Mouse (Mus musculus): Measurements from ENCODE around the gene Fyn. TPM values are rescaled to one million over a fixed set of nuclear protein-coding genes. Genes with fewer than 3 reads are reported as not detected.

The Fyn gene
- polyA plus RNA-seq, 1 experiment from 2014 or later = 34.1 TPM

DNA sequence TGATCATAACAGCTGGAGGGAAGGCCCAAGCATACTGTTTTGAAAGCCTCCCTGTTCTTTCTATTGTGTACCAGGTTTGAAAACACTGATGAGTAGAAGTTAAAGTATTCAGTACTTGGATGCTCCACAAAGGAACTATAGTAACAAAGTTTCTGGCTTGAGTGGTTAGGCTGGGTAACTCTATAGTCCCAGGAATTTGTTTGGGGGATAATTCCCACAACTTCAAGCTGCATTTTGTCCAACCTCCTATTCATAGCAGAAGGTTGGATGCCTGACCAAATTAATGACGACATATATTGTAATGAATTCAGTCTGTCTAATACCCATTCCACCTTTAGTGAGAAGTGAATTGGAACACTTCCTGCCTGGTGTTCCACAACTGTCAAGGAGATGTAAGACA lies 22.7 kb upstream of the Fyn start:
- 50% methylated on average over 1 of the region's 1 CpGs for WGBS
- Histone ChIP-seq H3K9me3 (no peaks in the 10 kb centered on the region), H3K27ac (no peak overlapping the region), H3K4me2 (no peak overlapping the region), H3K4me3 (no peak overlapping the region), H3K9ac (no peak overlapping the region), H3K27me3 (no peaks in the 10 kb centered on the region), H3K36me3 (no peaks in the 10 kb centered on the region), H3K4me1 (0 out of 2 replicates have a peak, but pooled peaks cover 3% of the 10 kb centered on the region)
- no peak for ATAC-seq (ENCODE audit: insufficient number of reproducible peaks, insufficient read depth, low FRiP score, low TSS enrichment, low read depth)

- H3K36me3 ChIP-seq = no peaks in the 10 kb centered on the region
- no peak overlapping the region for H3K4me3 ChIP-seq
- no peaks in the 10 kb centered on the region for H3K27me3 ChIP-seq
- H3K9me3 ChIP-seq = no peaks in the 10 kb centered on the region
- no peak overlapping the region for H3K27ac ChIP-seq
- 94% methylated on average over 14 of the region's 14 CpGs for WGBS
- no peaks in the 10 kb centered on the region for H3K4me1 ChIP-seq
- H3K9ac ChIP-seq = no peak overlapping the region
- ATAC-seq (ENCODE audit: insufficient number of reproducible peaks, insufficient read depth, low FRiP score, low TSS enrichment, low read depth) = no peak
- H3K4me2 ChIP-seq = no peak overlapping the region
Observed at GRCm38 (mm10) chr10:39349781-39350364, 18.8 kb upstream of the Fyn start.

DNA sequence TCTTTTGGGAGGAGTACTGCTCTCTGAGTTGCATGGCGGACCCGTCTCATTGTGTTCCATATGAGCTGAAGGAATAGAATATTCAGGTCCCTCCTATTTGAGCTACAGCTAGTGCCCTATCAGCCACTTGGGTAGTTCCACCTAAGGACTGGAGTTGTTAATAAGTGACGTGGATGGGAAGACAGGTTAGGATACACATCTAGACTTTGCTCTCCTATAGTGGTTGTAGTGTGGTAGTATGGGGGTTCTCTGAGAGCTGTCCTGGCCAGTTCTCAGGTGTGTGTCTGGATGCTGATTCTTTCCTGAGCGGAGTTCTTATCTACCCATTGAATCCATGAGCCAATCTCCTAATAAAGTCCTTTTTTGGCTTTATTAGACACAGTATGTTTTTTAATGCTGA lies 4.5 kb upstream of the Fyn start:
- no peaks in the 10 kb centered on the region for H3K36me3 ChIP-seq
- no peak overlapping the region for H3K4me3 ChIP-seq
- no peaks in the 10 kb centered on the region for H3K4me1 ChIP-seq
- H3K9ac ChIP-seq = no peak overlapping the region
- WGBS = 81% methylated on average over 4 of the region's 4 CpGs
- no peak overlapping the region for H3K4me2 ChIP-seq
- H3K9me3 ChIP-seq = no peaks in the 10 kb centered on the region
- no peak overlapping the region for H3K27ac ChIP-seq
- peaks cover 16% of the 10 kb centered on the region for H3K27me3 ChIP-seq
- no peak for ATAC-seq (ENCODE audit: insufficient number of reproducible peaks, insufficient read depth, low FRiP score, low TSS enrichment, low read depth)

- under 1% methylated on average over 39 of the region's 44 CpGs for WGBS
- peaks cover 20% of the 10 kb centered on the region for H3K4me1 ChIP-seq
- ATAC-seq (ENCODE audit: insufficient number of reproducible peaks, insufficient read depth, low FRiP score, low TSS enrichment, low read depth) = peak; percentile 99
- peak overlapping the region; percentile 92 for H3K4me3 ChIP-seq
- peak overlapping the region; percentile 94 for H3K9ac ChIP-seq
- H3K27ac ChIP-seq = peak overlapping the region; percentile 89
- H3K9me3 ChIP-seq = no peaks in the 10 kb centered on the region
- H3K4me2 ChIP-seq = peak overlapping the region; percentile 75
- no peaks in the 10 kb centered on the region for H3K36me3 ChIP-seq
- H3K27me3 ChIP-seq = peaks cover 16% of the 10 kb centered on the region
Observed at GRCm38 (mm10) chr10:39369502-39369931, 862 bp downstream of the Fyn start.

- Histone ChIP-seq H3K27me3 (peaks cover 16% of the 10 kb centered on the region), H3K4me1 (peaks cover 22% of the 10 kb centered on the region), H3K36me3 (no peaks in the 10 kb centered on the region), H3K9ac (peak overlapping the region; percentile 94), H3K9me3 (no peaks in the 10 kb centered on the region), H3K4me3 (peak overlapping the region; percentile 92), H3K27ac (peak overlapping the region; percentile 89), H3K4me2 (peak overlapping the region; percentile 75)
- ATAC-seq (ENCODE audit: insufficient number of reproducible peaks, insufficient read depth, low FRiP score, low TSS enrichment, low read depth) = peak; percentile 70
- WGBS = under 1% methylated on average over 56 of the region's 68 CpGs
Observed at GRCm38 (mm10) chr10:39369977-39370785, 1.5 kb downstream of the Fyn start.

- ATAC-seq (ENCODE audit: insufficient number of reproducible peaks, insufficient read depth, low FRiP score, low TSS enrichment, low read depth) = no peak
Observed at GRCm38 (mm10) chr10:39370786-39371221, 2.1 kb downstream of the Fyn start.

DNA sequence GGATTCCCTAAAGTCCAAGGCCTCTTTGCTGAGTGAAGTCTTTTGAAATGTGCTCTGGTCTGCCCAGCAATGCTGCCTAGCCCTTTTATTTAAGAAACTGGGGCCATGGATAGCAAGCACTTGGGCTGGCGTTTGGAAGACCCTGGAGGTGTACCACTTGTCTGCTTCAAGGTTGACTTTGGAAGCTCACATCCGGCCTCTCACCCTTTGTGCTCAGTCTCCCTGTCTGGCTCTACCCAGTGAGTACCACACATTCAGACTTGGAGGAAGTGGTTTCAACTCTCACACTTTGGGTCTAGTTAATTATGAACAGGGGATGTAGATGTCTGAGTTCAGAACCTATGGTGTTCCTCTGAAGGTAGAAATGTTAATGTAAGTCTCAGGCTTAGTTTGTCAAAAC lies 2.8 kb downstream of the Fyn start:
- H3K4me3 ChIP-seq = peak overlapping the region; percentile 92
- WGBS = 59% methylated on average over 2 of the region's 2 CpGs
- H3K4me1 ChIP-seq = peaks cover 29% of the 10 kb centered on the region
- ATAC-seq (ENCODE audit: insufficient number of reproducible peaks, insufficient read depth, low FRiP score, low TSS enrichment, low read depth) = no peak
- H3K9me3 ChIP-seq = no peaks in the 10 kb centered on the region
- H3K9ac ChIP-seq = peak overlapping the region; percentile 94; the same call in 1 of the 2 replicates
- H3K27ac ChIP-seq = no peak overlapping the region
- peak overlapping the region; percentile 75 for H3K4me2 ChIP-seq
- no peaks in the 10 kb centered on the region for H3K36me3 ChIP-seq
- H3K27me3 ChIP-seq = peaks cover 16% of the 10 kb centered on the region

More at GRCm38 (mm10) chr10:39370786-39371221, 2.1 kb downstream of the Fyn start:
- peak overlapping the region; percentile 75 for H3K4me2 ChIP-seq
- no peaks in the 10 kb centered on the region for H3K9me3 ChIP-seq
- peaks cover 22% of the 10 kb centered on the region for H3K4me1 ChIP-seq
- H3K27ac ChIP-seq = no peak overlapping the region; the same call in 1 of the 2 replicates
- no peaks in the 10 kb centered on the region for H3K36me3 ChIP-seq
- H3K4me3 ChIP-seq = peak overlapping the region; percentile 92
- 4% methylated on average over 8 of the region's 8 CpGs for whole genome bisulfite sequencing
- H3K27me3 ChIP-seq = peaks cover 16% of the 10 kb centered on the region
- peak overlapping the region; percentile 94 for H3K9ac ChIP-seq

- H3K36me3 ChIP-seq = no peaks in the 10 kb centered on the region
- ATAC-seq (ENCODE audit: insufficient number of reproducible peaks, insufficient read depth, low FRiP score, low TSS enrichment, low read depth) = no peak
- peaks cover 14% of the 10 kb centered on the region for H3K27me3 ChIP-seq
- no peak overlapping the region for H3K9ac ChIP-seq
- 78% methylated on average over 5 of the region's 5 CpGs for WGBS
- no peaks in the 10 kb centered on the region for H3K9me3 ChIP-seq
- peak overlapping the region; percentile 75 for H3K4me2 ChIP-seq
- peaks cover 34% of the 10 kb centered on the region for H3K4me1 ChIP-seq
- no peak overlapping the region for H3K4me3 ChIP-seq
- no peak overlapping the region for H3K27ac ChIP-seq
Observed at GRCm38 (mm10) chr10:39371991-39372390, 3.3 kb downstream of the Fyn start.

GRCm38 (mm10) chr10:39376676-39377075 lies 8.0 kb downstream of the Fyn start:
- H3K36me3 ChIP-seq = peaks cover 5% of the 10 kb centered on the region; the same call in 1 of the 2 replicates
- H3K9ac ChIP-seq = no peak overlapping the region
- no peak overlapping the region for H3K27ac ChIP-seq
- H3K4me3 ChIP-seq = no peak overlapping the region
- peaks cover 35% of the 10 kb centered on the region for H3K4me1 ChIP-seq
- no peak overlapping the region for H3K4me2 ChIP-seq
- H3K9me3 ChIP-seq = no peaks in the 10 kb centered on the region
- ATAC-seq (ENCODE audit: insufficient number of reproducible peaks, insufficient read depth, low FRiP score, low TSS enrichment, low read depth) = no peak
- H3K27me3 ChIP-seq = no peaks in the 10 kb centered on the region
- 80% methylated on average over 9 of the region's 9 CpGs for WGBS

DNA sequence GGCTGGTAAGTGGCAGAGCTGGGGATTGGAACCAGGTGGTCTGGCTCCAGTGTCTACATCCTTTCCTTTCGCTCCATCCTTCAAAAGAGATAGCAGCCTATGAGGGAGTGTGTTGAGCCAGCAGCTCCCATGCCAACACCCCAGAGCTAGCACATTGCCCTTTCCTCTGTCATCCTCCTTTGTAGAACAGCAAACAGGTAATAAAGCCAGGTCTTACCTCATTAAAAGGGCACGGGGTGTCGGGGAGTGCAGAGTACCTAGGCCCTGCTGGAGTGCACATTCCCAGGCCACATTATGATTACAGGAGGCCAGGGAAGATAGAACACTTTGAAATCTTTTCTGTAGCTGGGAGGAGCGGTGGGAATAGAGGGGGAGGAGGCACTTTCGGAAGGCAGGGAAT lies 8.6 kb downstream of the Fyn start:
- Histone ChIP-seq H3K4me3 (no peak overlapping the region), H3K27me3 (no peaks in the 10 kb centered on the region), H3K4me2 (no peak overlapping the region), H3K4me1 (peaks cover 34% of the 10 kb centered on the region), H3K9me3 (no peaks in the 10 kb centered on the region), H3K36me3 (peaks cover 5% of the 10 kb centered on the region; the same call in 1 of the 2 replicates), H3K27ac (no peak overlapping the region), H3K9ac (no peak overlapping the region)
- 67% methylated on average over 5 of the region's 5 CpGs for WGBS
- no peak for ATAC-seq (ENCODE audit: insufficient number of reproducible peaks, insufficient read depth, low FRiP score, low TSS enrichment, low read depth)

DNA sequence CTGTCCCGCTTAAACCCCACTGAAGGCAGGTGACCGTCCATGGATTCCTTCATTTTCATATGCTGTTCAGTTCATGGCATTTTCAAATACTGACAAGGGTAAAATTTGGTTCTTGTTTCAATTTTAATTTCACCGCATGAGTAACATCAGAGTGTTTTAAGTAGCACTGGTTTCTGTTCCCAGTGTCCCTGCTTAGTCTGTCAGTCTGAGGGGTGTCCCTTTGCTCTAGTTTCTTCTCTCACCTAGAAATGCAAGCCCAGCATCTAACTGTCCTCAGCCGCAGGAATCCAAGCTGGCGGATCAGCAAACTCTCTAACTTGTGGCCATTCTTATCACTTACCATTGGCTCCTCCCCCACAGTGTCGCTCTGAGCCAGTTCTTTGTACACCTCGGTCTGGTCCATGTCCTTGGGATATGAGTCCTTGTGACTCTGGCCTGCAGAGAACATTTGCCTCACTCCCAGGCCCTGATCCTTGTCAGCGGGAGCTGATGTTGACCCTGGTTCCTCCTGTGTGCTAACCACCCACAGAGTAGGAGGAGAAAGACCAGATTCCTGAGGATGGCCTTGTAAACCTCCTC lies 9.5 kb downstream of the Fyn start:
- Histone ChIP-seq H3K27ac (no peak overlapping the region), H3K9ac (no peak overlapping the region), H3K9me3 (no peaks in the 10 kb centered on the region), H3K4me3 (no peak overlapping the region), H3K4me1 (peaks cover 34% of the 10 kb centered on the region), H3K27me3 (no peaks in the 10 kb centered on the region), H3K4me2 (no peak overlapping the region), H3K36me3 (peaks cover 5% of the 10 kb centered on the region; the same call in 1 of the 2 replicates)
- 77% methylated on average over 8 of the region's 8 CpGs for WGBS
- no peak for ATAC-seq (ENCODE audit: insufficient number of reproducible peaks, insufficient read depth, low FRiP score, low TSS enrichment, low read depth)

Measured in embryonic facial prominence, embryonic 13.5 days (tissue).